Mouse (Mus musculus) forebrain, embryonic 14.5 days (tissue): Measurements from ENCODE around the gene Agmat. TPM values are rescaled to one million over a fixed set of nuclear protein-coding genes. Genes with fewer than 3 reads are reported as not detected.
"Not testable (repeated sequence)": the region's sequence is repeated elsewhere in the genome, so short reads cannot be mapped to it uniquely, and the experiment has no call there.

ENCODE experiments used
- ATAC-seq: fragments of 200-750 bp; cut with Nextera tagmentation; 2 replicates; pipeline ENCODE4 v1.8.0; 2017; ENCODE audit warnings: mild to moderate bottlenecking, moderate library complexity
- DNase-seq: peaks from one replicate; pipeline ENCODE4 v3.0.0-alpha.2; 2015; ENCODE audit warnings: low spot score
- H3K27ac ChIP-seq: fragments of 300-500 bp; sonication (generic); 2 replicates; pipeline ENCODE4 v1.5.1; 2014; ENCODE audit warnings: low read depth, mild to moderate bottlenecking, control low read depth, low read length, moderate library complexity
- H3K27me3 ChIP-seq: fragments of 300-500 bp; sonication (generic); replicated peaks from 2 replicates; pipeline ENCODE4 v1.6.1; 2014; ENCODE audit warnings: low read length, control low read depth, mixed read lengths; ENCODE audit not compliant: control insufficient read depth, insufficient read depth
- H3K36me3 ChIP-seq: fragments of 300-500 bp; sonication (generic); 2 replicates; pipeline ENCODE4 v1.6.1; 2014; ENCODE audit warnings: low read length, control low read depth; ENCODE audit not compliant: control insufficient read depth, insufficient read depth
- H3K4me1 ChIP-seq: fragments of 300-500 bp; sonication (generic); 2 replicates; pipeline ENCODE4 v1.6.1; 2014; ENCODE audit warnings: antibody characterized with exemption, low read length, control low read depth; ENCODE audit not compliant: control insufficient read depth, insufficient read depth
- H3K4me2 ChIP-seq: fragments of 300-500 bp; sonication (generic); 2 replicates; pipeline ENCODE4 v1.6.1; 2014; ENCODE audit warnings: mild to moderate bottlenecking, control low read depth, low read length
- H3K4me3 ChIP-seq: fragments of 300-500 bp; sonication (generic); 2 replicates; pipeline ENCODE4 v1.5.1; 2014; ENCODE audit warnings: low read depth, low read length, control low read depth
- H3K9ac ChIP-seq: fragments of 300-500 bp; sonication (generic); 2 replicates; pipeline ENCODE4 v1.6.1; 2014; ENCODE audit warnings: mild to moderate bottlenecking, low read length, control low read depth, moderate library complexity
- H3K9me3 ChIP-seq: fragments of 300-500 bp; sonication (generic); replicated peaks from 2 replicates; pipeline ENCODE4 v1.6.1; 2016; ENCODE audit warnings: low read length, control low read depth, mixed read lengths; ENCODE audit not compliant: control insufficient read depth
- WGBS: fragments of 180-500 bp; shearing (Covaris S2); extraction: QIAGEN DNeasy Blood & Tissue Kit; methylation state at CpG from one replicate; pipeline ENCODE4 v1.1.7; 2014; 5-methylcytosine and 5-hydroxymethylcytosine counted together
- polyA plus RNA-seq: library from polyadenylated mRNA; unstranded; fragments of >200 nt; fragmentation: Nextera tagmentation; extraction: Ambion mirVana; gene quantifications from 2 replicates; pipeline ENCODE4 v1.2.1, GENCODE M21; 2014

The Agmat gene
- polyA plus RNA-seq, 1 experiment from 2014 or later, result not detected

- Histone ChIP-seq H3K9ac (no peak overlapping the region), H3K36me3 (peaks cover 70% of the 10 kb centered on the region), H3K27ac (no peak overlapping the region), H3K4me2 (no peak overlapping the region), H3K9me3 (no peaks in the 10 kb centered on the region), H3K27me3 (no peaks in the 10 kb centered on the region), H3K4me3 (no peak overlapping the region), H3K4me1 (peaks cover 13% of the 10 kb centered on the region)
- WGBS, result 92% methylated on average over 12 of the region's 12 CpGs
- ATAC-seq (no peak), DNase-seq (no peak)
These were observed 17.0 kb downstream of the Agmat start for GRCm38 (mm10) chr4:141763476-141763875.

GRCm38 (mm10) chr4:141765008-141765407, 18.5 kb downstream of the Agmat start:
- Histone ChIP-seq H3K9ac (no peak overlapping the region), H3K27ac (no peak overlapping the region), H3K27me3 (no peaks in the 10 kb centered on the region), H3K36me3 (peaks cover 83% of the 10 kb centered on the region), H3K4me2 (no peak overlapping the region), H3K4me3 (no peak overlapping the region), H3K4me1 (peaks cover 13% of the 10 kb centered on the region), H3K9me3 (no peaks in the 10 kb centered on the region)
- DNase-seq (no peak), ATAC-seq (no peak)
- WGBS, result 97% methylated on average over 3 of the region's 3 CpGs

- Histone ChIP-seq H3K9me3 (no peaks in the 10 kb centered on the region), H3K27ac (peak overlapping the region; percentile 86), H3K9ac (peak overlapping the region; percentile 29; the same call in 1 of the 2 replicates), H3K4me1 (peaks cover 13% of the 10 kb centered on the region), H3K4me3 (no peak overlapping the region), H3K27me3 (no peaks in the 10 kb centered on the region), H3K36me3 (peaks cover 91% of the 10 kb centered on the region), H3K4me2 (0 out of 2 replicates have a peak overlapping the region, but pooled peaks have one; percentile 12)
- 58% methylated on average over 8 of the region's 8 CpGs for WGBS
- ATAC-seq, result peak; percentile 59
- peak; percentile 22 for DNase-seq
These were observed 19.8 kb downstream of the Agmat start for GRCm38 (mm10) chr4:141766316-141766667.

- Histone ChIP-seq H3K27me3 (no peaks in the 10 kb centered on the region), H3K4me1 (peaks cover 13% of the 10 kb centered on the region), H3K4me3 (no peak overlapping the region), H3K4me2 (0 out of 2 replicates have a peak overlapping the region, but pooled peaks have one; percentile 12), H3K36me3 (peaks cover 91% of the 10 kb centered on the region), H3K27ac (peak overlapping the region; percentile 86), H3K9me3 (no peaks in the 10 kb centered on the region), H3K9ac (peak overlapping the region; percentile 29; the same call in 1 of the 2 replicates)
- DNase-seq, result peak; percentile 83
- 39% methylated on average over 19 of the region's 19 CpGs for WGBS
- peak; percentile 76 for ATAC-seq
These were observed 20.3 kb downstream of the Agmat start for GRCm38 (mm10) chr4:141766668-141767352.

- WGBS, result 77% methylated on average over 19 of the region's 19 CpGs
- DNase-seq, result peak; percentile 29
- Histone ChIP-seq H3K4me1 (peaks cover 13% of the 10 kb centered on the region), H3K9ac (no peak overlapping the region), H3K4me3 (no peak overlapping the region), H3K27me3 (no peaks in the 10 kb centered on the region), H3K36me3 (peaks cover 91% of the 10 kb centered on the region), H3K9me3 (no peaks in the 10 kb centered on the region), H3K27ac (peak overlapping the region; percentile 86), H3K4me2 (no peak overlapping the region)
- ATAC-seq, result no peak
These were observed 21.0 kb downstream of the Agmat start for GRCm38 (mm10) chr4:141767353-141768036.

GRCm38 (mm10) chr4:141769501-141770160, 23.2 kb downstream of the Agmat start:
- H3K4me2 ChIP-seq, result no peak overlapping the region
- H3K27ac ChIP-seq, result no peak overlapping the region
- ATAC-seq, result no peak
- peaks cover 13% of the 10 kb centered on the region for H3K4me1 ChIP-seq
- no peak overlapping the region for H3K4me3 ChIP-seq
- H3K27me3 ChIP-seq, result no peaks in the 10 kb centered on the region
- H3K9ac ChIP-seq, result no peak overlapping the region
- DNase-seq, result no peak
- peaks cover 88% of the 10 kb centered on the region for H3K36me3 ChIP-seq
- no peaks in the 10 kb centered on the region for H3K9me3 ChIP-seq
- 81% methylated on average over 8 of the region's 8 CpGs for WGBS

- no peak overlapping the region for H3K9ac ChIP-seq
- peaks cover 93% of the 10 kb centered on the region for H3K36me3 ChIP-seq
- H3K4me3 ChIP-seq, result no peak overlapping the region
- WGBS, result 93% methylated on average over 8 of the region's 8 CpGs
- no peak overlapping the region for H3K27ac ChIP-seq
- H3K4me1 ChIP-seq, result peaks cover 7% of the 10 kb centered on the region
- no peak overlapping the region for H3K4me2 ChIP-seq
- no peaks in the 10 kb centered on the region for H3K9me3 ChIP-seq
- DNase-seq (no peak), ATAC-seq (no peak)
- no peaks in the 10 kb centered on the region for H3K27me3 ChIP-seq
These were observed 25.4 kb downstream of the Agmat start for GRCm38 (mm10) chr4:141771823-141772222.

GRCm38 (mm10) chr4:141773019-141773418, 26.5 kb downstream of the Agmat start:
- not testable (repeated sequence) for H3K9ac ChIP-seq, DNase-seq, H3K4me1 ChIP-seq, H3K9me3 ChIP-seq, H3K27me3 ChIP-seq, ATAC-seq, H3K27ac ChIP-seq, H3K4me3 ChIP-seq, H3K4me2 ChIP-seq
- H3K36me3 ChIP-seq, result peaks cover 89% of the 10 kb centered on the region
- WGBS, result 85% methylated on average over 4 of the region's 4 CpGs
